Comparison of ENCODE assay signal across 35 mouse cellular contexts in genomic region chr12:112025457-112025856, GRCm38 (mm10). TPM values are rescaled to one million over a fixed set of nuclear protein-coding genes. Genes with fewer than 3 reads are reported as not detected.
"Had no signal": no experiment of that assay in that cellular context is flagged by ENCODE, and none has a peak within 500 bp of the region (broad histone marks: within the 10 kb centered on the region; RNA-seq: fewer than 3 reads in every experiment).

No protein-coding gene starts in this region.

- H3K4me1 ChIP-seq: embryonic facial prominence, embryonic 10.5 days; embryonic facial prominence, embryonic 12.5 days; embryonic facial prominence, embryonic 13.5 days; embryonic facial prominence, embryonic 15.5 days; forebrain, embryonic 10.5 days; forebrain, embryonic 13.5 days; forebrain, embryonic 15.5 days had no signal

- H3K4me3 ChIP-seq: embryonic facial prominence, embryonic 10.5 days; embryonic facial prominence, embryonic 12.5 days; embryonic facial prominence, embryonic 13.5 days; embryonic facial prominence, embryonic 15.5 days; erythroblast, embryonic 14.5 days; forebrain, embryonic 10.5 days; forebrain, embryonic 12.5 days; forebrain, embryonic 13.5 days; forebrain, embryonic 15.5 days; gastrocnemius, adult 2 months; heart, adult 2 months had no signal

- H3K27me3 ChIP-seq: embryonic facial prominence, embryonic 12.5 days; embryonic facial prominence, embryonic 13.5 days; embryonic facial prominence, embryonic 15.5 days; forebrain, embryonic 12.5 days; forebrain, embryonic 13.5 days; forebrain, embryonic 15.5 days had no signal

- ATAC-seq: forebrain, embryonic 13.5 days; forebrain, embryonic 14.5 days; forebrain, embryonic 15.5 days; forebrain, embryonic 16.5 days; forebrain, postnatal 0 days had no signal

- H3K27ac ChIP-seq: embryonic facial prominence, embryonic 10.5 days; embryonic facial prominence, embryonic 12.5 days; embryonic facial prominence, embryonic 13.5 days; embryonic facial prominence, embryonic 15.5 days; forebrain, embryonic 10.5 days; forebrain, embryonic 12.5 days; forebrain, embryonic 13.5 days; forebrain, embryonic 15.5 days; gastrocnemius, adult 2 months; heart, adult 2 months had no signal

- H3K4me2 ChIP-seq: embryonic facial prominence, embryonic 12.5 days; embryonic facial prominence, embryonic 13.5 days; embryonic facial prominence, embryonic 15.5 days; forebrain, embryonic 12.5 days; forebrain, embryonic 13.5 days; forebrain, embryonic 15.5 days had no signal

- H3K9ac ChIP-seq: embryonic facial prominence, embryonic 12.5 days; embryonic facial prominence, embryonic 13.5 days; embryonic facial prominence, embryonic 15.5 days; forebrain, embryonic 12.5 days; forebrain, embryonic 13.5 days; forebrain, embryonic 15.5 days; forebrain, postnatal 0 days had no signal

- H3K36me3 ChIP-seq: embryonic facial prominence, embryonic 10.5 days; embryonic facial prominence, embryonic 12.5 days; embryonic facial prominence, embryonic 13.5 days; embryonic facial prominence, embryonic 15.5 days; forebrain, embryonic 10.5 days; forebrain, embryonic 12.5 days; forebrain, embryonic 15.5 days had no signal

- H3K9me3 ChIP-seq: forebrain, embryonic 15.5 days had no signal

- DNase-seq: cerebellum, adult 9-10 months; cerebellum, adult 9-11 months; cerebellum, postnatal 10 days; cerebellum, postnatal 14 days; cerebellum, postnatal 25 days; cerebellum, postnatal 36 days; embryo, embryonic 11 days; forebrain, postnatal 0 days; gastrocnemius, adult 2 months; gastrocnemius, postnatal 10 days; gastrocnemius, postnatal 14 days; gastrocnemius, postnatal 25 days; gastrocnemius, postnatal 36 days; heart, adult 18-20 months; heart, adult 2 months had no signal

RNA-seq across cellular contexts. Expression of gene Rd3l, which starts 44.3 kb away (rescaled TPM):
- total RNA-seq: common myeloid progenitor, adult 5-6 weeks; gastrocnemius, adult 18-20 months; gastrocnemius, adult 2 months; gastrocnemius, adult 8-10 months; gastrocnemius, postnatal 10 days; gastrocnemius, postnatal 14 days; gastrocnemius, postnatal 25 days; gastrocnemius, postnatal 36 days; gastrocnemius, postnatal 4 days; granulocyte monocyte progenitor cell, adult 5-6 weeks had no signal
- polyA plus RNA-seq: embryonic facial prominence, embryonic 10.5 days; embryonic facial prominence, embryonic 11.5 days; embryonic facial prominence, embryonic 12.5 days; embryonic facial prominence, embryonic 13.5 days; embryonic facial prominence, embryonic 14.5 days; embryonic facial prominence, embryonic 15.5 days; erythroblast, embryonic 14.5 days; forebrain, embryonic 10.5 days; forebrain, embryonic 11.5 days; forebrain, embryonic 12.5 days; forebrain, embryonic 13.5 days; forebrain, embryonic 14.5 days; forebrain, embryonic 15.5 days; forebrain, embryonic 16.5 days; gonadal fat pad, adult 2 months; heart, adult 2 months had no signal

RNA-seq across cellular contexts. Expression of gene Tdrd9, which starts 54.1 kb away (rescaled TPM):
- total RNA-seq: gastrocnemius, postnatal 36 days; granulocyte monocyte progenitor cell, adult 5-6 weeks had no signal
- polyA plus RNA-seq: erythroblast, embryonic 14.5 days had no signal
